Mouse (Mus musculus) layer of hippocampus, adult 9-11 months (tissue): Measurements from ENCODE around the gene Mrpl10.

ENCODE experiments used
- DNase-seq: peaks from one replicate; pipeline ENCODE4 v3.0.0; 2022

The Mrpl10 gene

DNA sequence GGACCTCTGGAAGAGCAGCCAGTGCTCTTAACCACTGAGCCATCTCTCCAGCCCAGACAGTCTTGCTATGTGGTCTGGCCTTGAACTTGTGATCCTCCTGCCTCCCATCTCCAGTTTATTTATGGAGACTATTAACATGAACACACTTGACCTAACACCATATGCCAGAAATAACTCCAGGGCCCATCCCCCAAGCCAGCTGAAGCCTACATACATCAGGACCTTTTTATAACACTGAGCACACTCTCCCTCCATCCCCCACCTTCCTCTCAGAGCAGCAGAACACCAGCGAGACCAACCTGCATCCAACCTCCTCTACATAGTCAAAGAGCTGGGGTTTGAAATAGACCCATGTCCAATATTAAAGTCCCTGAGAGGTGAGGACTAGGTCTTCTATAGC, 29.8 kb downstream of the Mrpl10 start:
- DNase-seq = no peak

- DNase-seq = peak; percentile 66
Measured at GRCm38 (mm10) chr11:97072533-97072932, 31.2 kb downstream of the Mrpl10 start.

DNA sequence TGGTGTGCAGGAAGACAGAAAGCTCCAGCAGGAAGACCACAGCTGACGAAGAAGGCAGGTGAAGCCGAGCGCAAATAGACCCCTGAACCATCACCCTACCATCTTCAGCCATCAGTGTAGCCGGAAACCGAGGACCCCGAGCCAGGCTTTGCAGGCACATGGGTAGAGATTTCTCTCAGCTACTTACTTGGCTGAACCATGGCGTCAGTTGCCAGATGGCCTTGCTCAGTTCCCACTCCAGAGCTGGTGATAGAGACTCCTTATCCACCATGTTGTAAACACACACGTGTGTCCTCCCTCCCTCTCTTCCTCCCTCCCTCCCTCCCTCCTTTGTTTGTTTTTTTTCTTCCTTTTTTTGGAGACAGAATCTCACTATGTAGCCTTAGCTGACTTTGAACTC, 32.9 kb downstream of the Mrpl10 start:
- no peak for DNase-seq

DNA sequence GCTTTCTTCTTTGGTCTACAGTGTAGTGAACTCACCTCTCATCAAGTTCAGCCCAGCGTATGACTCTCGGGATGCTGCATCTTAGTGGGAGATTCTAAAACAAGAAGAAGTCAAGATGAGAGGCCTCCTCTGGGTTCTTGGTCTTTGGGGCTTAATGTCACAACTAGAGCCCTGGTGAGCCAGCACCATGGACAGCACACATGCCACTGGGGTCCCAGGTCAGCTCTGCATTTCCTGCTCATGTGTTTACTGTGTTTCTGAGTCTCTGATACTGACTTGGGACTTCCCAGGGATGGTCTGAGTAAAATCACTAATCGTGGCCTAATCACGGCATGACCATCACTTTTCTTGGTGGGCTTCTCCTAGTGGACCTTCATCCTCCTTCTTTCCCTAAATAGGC, 37.4 kb downstream of the Mrpl10 start:
- no peak for DNase-seq

- no peak for DNase-seq
Measured at GRCm38 (mm10) chr11:97080291-97080690, 38.9 kb downstream of the Mrpl10 start.

GRCm38 (mm10) chr11:97082977-97083376, 41.6 kb downstream of the Mrpl10 start:
- peak; percentile 69 for DNase-seq

- peak; percentile 43 for DNase-seq
Measured at GRCm38 (mm10) chr11:97083401-97084140, 42.2 kb downstream of the Mrpl10 start.

DNA sequence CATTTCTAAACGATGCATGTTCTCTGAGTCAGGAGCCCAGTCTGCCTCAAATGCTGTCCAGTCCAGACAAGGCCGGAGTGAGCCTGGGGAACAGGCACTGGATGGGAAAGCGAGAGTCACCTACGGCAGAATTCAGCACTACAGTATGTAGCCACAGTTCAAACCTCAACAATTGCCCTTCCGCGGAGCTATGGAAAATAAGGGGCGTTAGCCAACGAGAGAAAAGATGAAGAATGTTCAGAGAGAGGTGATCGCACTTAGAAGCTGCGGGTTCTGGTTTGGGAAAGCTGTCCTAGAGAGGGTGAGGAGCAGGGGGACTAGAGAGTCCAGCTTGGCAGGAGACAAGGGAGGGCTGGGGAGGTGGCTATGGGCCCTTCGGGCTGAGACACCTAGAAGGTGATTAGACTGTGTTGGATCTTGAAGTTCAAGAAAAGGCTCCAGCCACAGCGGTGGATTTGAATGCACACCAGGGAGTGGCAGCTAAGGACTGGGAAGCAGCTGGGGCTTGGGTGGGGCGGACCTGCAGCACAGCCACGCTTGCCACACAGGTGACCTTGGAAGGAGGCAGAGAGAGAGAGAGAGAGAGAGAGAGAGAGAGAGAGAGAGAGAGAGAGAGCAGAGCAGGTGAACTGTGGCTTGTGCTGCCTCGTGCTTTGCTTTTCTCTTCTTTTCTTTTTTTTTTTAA, 43.6 kb downstream of the Mrpl10 start:
- DNase-seq = no peak

DNA sequence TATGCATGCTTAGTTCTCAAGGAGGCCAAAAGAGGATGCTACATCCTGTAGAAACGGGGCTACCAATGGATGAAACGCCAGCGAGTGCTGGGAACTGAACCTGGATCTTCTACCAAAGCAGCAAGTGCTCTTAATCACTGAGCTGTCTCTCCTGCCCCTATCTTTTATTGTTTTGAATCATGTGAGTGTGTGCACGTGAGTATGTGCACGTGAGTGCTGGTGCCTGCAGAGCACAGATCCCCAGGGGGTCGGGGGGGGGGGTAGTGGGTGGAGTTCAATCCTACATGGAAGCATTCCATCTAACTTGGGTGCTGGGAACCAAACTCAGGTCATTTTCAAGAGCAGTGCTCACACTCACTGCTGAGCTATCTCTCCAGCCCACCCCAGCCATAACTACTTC, 45.0 kb downstream of the Mrpl10 start:
- no peak for DNase-seq

- no peak for DNase-seq
Measured at GRCm38 (mm10) chr11:97094600-97094999, 53.2 kb downstream of the Mrpl10 start.

- DNase-seq = no peak
Measured at GRCm38 (mm10) chr11:97098791-97099190, 57.4 kb downstream of the Mrpl10 start.
